Mouse (Mus musculus) urinary bladder, adult 18-20 months (tissue): ENCODE data around the gene Il10ra.
A peak's percentile ranks its signal among the peaks of the same experiment; 100 is the strongest.

Experiments
- DNase-seq, 2 experiments: peaks; one replicate each; pipeline ENCODE4 v3.0.0; 2022; ENCODE audit warnings: low spot score in 2 of 2, mixed read lengths in 2 of 2

The Il10ra gene

DNA sequence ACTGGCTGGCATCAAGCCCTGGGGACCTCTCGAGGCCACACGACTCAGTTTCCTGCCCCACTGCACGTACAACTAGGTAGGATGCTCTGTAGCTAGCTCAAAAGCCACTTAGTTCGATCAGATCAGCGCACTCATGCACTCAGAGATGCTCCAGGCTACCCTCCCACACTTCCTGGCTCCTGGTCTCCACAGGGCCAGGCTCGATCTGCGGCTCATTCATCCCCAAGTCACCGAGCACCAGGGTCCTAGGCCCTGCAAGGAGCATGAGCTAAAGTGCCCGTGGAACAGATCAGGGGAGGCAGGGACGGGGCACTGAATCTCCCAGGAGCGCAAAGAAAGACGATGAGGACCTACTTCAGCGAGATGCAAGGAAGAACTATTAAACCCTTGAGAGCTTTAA, 9.9 kb downstream of the Il10ra start:
- DNase-seq: no peak

DNA sequence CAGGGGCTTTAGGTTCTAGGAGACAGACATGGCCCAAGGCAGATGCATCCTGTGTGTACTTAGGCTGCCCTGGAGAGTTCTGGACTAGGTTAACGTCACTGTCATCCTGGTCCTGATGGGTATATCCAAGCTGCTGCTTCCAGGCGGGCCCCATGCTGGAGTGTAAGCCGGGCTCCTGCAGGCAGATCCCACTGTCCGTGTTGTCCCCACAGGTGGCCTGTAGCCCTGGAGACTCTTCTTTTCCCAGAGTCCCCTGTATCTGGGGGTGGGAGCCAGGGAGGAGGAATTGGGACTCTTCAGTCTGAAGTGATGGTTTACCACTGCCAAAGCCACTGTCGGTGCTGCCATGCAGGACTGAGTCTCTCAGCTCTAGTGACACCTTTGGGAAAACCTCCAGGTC, 13.0 kb downstream of the Il10ra start:
- DNase-seq: no peak

DNA sequence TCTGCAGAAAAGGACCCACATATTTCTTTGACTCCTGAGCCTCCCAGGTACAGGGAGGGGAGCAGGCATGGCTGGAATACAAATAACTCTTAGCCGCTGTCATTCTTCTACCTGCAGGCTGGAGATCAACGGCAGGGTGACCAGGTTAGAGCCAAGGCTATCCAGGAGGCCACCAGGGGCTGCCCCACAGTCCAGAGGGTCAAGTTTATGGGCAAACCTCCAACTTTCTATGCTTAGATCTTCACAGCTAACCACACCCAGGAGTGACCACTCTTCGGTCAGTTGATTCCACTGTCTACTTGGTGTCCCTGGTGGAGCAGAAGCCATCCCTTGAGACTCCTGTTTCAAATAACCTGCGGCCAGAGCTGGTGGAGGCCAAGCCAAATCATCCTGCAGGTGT, 13.5 kb downstream of the Il10ra start:
- no peak for DNase-seq

DNA sequence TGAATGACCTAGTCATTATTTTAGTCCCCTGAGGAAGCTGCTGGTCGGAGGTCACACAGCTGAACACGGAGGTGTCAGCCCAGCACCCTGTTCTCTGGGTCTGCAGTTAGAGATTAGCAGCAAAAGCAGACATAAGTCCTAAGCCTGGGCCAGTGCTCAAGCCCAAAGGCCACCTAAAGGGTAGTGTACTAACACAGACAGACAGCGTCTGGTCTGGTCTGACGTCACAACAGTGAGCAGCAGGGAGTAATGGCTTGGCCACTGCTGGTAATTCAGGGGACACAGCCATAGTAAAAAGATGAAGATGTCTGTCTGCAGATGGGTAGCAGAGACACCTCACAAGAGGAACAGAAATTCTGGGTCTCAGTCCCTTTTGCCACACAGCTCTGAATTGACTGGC, 14.3 kb downstream of the Il10ra start:
- no peak for DNase-seq

DNA sequence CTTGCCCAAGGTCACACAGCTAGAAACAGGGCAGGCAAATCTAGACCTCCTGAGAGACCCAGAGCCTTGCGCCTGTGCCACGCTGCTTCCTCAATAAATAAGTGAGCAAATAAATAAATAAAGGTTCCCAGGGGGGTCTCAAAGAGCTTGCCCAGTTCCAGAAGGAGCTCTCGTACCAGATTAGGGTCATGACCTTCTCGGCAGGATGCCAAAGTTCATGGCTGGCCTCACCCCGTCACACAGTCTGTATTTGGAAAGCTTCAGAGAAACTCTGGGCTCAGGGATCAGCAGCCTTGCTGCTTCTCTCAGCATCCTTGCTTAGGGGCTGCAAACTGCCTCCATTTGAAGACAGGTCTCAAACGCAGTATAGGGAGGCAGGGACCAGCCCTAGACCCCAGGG, 14.9 kb downstream of the Il10ra start:
- no peak for DNase-seq

DNA sequence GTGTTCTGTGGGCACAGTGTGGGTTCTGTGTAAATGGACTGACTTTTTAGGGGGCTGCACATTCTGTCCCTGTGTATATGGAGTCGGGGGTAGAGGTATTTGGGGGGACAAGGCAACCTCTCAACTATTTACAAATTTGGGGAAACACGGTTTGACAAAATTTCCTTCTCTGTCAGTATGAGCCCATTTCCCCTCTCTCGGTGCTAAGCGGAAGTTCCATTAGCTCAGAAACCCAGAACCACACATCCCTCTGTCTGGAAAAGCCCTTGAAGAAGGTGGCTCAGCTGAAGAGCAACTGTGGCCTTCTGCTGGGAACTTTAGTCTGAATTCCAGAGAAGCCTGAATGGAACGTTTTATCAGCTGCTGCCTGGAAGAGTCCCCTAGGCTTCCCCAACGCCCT, 16.6 kb downstream of the Il10ra start:
- DNase-seq: no peak

DNA sequence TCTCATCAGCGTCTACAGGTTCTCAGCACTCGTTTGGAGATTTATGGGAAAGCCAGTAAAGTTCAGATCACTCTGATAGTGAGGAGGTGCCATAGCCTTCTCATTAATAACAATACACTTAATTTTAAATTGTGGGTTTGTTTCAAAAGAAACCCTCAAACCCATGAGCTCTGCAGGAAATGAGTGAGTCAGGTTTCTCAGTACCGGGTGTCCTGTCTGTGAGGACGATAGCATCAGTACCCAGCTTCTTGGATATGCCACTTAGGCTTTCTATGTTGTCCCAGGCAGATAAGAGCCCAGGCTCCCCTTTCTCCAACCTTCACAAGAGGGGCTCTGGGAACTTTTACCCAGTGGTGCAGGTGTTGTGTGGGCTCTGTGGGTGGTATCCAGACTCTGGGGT, 17.0 kb downstream of the Il10ra start:
- no peak for DNase-seq

DNA sequence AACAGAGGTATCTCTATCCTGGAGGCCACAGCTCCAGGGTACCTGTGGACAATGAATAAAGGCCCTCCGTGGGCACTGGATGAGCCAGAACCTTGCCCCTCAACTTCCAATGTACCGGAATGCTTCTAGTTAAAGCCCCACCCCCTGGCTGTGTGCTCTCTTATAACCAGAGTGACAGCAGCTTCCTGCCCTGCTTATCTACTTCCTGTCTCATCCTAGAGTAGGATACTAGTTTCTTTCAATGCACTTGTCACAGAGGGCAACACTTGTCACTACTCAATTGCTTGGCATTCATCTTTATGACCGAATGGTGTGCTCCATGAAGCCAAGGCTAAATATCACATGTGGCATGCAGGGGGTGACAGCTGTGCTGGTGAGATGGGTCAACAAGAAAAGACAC, 17.7 kb downstream of the Il10ra start:
- DNase-seq: no peak

DNA sequence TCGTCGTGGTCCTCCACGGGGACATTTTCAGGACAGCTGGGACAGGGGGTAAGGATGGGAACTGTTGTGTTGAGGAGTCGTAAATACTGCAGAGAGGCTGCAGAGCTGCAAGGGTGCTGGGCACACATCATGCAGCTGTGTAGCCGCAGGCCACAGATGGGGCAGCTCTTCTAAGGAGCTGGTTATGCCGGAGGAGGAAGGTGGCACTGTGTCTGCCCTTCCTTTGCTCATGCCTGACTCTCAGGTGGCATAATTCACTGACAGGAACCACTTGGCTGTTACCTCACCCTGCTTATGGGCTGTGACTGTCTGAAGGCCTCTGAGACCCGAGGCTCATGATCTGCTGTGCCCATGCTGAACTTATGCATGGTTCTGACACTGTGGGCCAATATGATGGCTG, 18.6 kb downstream of the Il10ra start:
- no peak for DNase-seq

DNA sequence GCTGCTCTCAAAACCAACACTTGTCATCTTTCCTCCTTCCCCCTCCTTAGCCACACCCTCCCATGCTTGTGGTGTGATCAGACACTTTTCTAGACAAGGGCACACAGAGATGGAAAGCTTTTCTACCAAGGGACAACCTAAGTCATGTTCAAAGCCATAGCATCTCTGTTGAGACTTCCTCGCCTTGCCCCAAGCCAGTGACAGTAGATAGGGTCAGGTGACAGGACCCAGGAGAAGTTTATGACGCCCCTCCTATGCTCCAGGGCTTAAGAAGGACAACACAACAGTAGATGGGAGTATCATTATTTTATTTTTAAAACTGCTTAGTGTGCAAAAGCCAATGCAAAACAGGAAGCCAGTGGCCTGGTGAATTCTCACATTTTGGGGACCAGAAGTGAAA, 21.4 kb downstream of the Il10ra start:
- DNase-seq: no peak

DNA sequence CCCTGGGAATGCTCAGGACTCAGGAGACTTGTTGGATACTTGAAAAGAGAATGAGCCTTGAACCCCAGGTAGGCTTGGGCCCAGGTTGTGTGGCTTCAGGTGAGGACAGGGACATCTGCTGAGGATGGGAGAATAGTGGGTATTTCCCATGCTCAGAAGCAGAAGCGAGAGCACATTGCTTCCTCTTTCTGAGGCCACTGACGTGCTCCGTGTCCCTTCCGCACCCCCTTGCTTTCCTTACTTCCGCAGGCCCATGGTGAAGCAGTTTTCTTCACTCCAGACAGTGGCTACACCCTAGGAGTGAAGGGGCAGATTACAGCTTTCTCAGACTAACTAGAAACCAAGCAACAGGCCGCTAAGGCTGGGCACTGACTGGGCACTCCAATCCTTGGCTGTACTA, 22.9 kb downstream of the Il10ra start:
- no peak for DNase-seq

DNA sequence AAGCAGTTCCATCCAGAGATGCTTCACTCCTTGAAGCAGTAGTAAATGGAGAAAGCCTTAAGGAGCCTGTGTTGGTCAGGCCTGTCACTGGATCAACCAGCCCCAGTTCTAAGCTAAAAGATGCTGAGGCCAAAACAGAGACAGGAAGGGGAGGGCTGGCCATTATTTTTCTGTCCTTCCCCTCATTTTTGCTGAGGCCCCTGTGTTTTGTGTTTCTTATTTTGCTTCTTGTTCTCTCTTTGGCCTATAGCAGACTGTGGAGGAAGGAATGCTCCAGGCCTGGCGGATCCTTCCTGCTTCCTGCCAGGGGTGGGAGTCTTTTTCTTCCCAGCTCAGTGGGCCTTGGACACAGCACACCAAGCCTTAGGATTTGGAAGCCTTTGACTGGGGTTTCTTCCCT, 23.5 kb downstream of the Il10ra start:
- DNase-seq: no peak

DNA sequence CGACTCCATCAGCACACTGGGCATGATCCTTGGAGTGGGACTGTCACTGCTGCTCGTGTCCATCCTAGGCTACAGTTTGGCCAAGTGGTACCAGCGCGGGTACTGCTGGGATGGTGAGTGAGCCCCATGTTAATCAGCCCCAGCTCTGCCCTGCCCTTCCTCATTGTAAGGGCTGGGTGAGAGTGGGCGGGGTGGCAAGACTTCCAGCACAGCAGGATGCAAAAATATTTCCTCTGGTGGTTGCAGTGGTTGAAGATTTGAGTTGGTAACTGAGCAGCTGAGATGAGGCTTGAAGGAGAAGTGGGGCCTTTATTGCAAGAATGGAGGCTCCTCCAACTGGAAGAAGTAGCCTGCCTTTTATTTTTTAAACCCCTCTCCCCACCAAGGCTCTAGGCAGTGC, 27.6 kb downstream of the Il10ra start:
- no peak for DNase-seq

DNA sequence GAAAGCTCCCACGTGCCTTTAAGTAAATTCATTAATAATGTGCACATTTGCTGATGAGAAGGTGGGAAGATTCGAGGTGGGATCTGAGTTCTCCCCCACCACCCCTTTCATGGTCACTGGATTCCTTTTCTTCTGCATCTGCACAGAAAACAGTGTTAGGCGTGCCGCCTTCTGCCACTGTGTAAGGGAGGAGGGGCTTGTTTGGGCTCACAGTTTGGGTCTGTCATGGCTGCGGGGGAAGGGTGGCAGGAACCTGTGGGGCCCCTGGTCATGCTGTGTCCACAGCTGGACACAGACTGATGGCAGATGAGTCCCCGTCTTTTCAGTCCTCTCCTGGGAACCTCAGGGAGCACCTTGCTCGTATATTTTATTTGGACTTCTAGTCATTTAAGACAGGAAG, 32.2 kb downstream of the Il10ra start:
- no peak for DNase-seq

DNA sequence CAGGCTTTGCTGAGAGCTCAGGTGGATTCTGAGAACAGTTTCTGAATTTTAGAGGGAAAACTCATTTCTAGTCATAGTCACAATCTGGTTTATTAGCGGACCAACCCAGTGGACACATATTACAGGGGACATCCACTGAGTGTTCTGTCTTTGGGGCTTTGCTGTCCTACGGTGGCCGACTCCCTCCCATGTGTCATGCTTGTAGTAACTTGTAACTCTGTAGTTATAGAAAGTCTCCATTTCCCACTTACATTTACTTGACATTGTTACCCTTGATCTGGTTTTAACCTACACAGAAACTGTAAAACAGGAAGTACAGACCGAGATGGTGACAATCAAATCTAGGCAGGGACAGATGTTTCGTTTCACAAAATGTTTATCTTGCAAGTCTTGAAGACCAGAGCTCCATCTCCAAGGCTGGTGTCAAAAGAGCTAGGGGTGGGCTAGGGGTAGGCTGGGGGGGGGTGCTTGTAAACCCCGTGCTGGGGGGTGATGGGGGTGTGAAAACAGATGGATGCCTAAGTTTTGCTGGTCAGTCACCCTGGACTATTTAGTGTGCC, 33.2 kb downstream of the Il10ra start:
- DNase-seq: no peak

DNA sequence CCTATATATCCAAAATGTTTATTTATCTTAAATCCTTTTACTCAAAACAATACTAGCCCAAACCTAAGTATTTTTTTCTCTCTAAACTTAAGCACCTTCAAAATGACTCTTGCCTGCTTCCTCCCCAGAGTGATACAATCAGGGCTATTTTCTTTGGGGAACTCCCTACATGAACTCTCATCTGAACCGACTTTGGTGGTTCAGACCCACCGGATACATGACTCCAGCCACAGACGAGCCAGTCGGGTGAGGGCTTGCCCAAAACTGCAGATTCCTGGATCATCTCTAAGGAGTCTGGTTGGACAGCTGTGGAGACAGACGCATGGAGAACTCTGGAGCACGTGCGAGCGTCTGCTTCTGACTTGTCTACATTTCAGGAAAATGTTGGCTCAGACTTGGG, 39.6 kb downstream of the Il10ra start:
- DNase-seq: no peak

DNA sequence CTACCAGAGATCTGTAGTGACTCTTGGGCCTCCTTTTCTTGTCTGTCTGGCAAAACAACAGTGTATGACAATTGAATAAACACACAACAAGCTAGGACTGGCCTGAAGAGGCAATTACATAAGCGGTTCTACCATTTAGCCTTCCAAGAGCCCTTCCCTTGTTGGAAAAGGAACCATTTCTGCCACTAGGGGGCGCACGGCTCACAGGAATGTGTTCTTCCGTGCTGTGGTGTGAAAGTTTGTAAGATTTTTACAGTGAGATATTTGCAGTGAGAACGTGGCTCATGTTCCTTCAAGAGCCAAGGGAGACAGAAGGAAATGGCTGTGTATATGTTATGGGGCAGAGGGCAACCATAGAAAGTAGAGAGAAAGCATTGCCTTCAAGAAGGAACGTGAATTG, 47.4 kb downstream of the Il10ra start:
- peak; percentile 81 to 85 for DNase-seq

DNA sequence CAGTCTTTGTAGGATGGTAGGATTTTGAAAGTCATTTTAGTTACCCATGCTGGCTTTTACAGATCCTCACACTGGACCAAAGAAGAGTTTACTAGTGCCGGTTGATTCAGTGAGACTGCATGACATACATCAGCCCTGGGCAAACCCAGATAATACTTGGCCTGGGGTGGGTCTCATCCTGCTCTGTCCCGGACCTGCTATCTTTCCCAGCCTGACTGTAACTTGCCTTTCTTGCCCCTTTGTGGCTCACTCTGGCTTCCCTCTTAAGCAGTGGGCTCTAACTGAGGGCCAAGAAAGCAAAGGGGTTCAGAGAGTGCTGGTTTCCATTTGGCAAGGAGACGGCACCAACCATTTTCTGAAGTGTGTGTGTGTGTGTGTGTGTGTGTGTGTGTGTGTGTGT, 49.3 kb downstream of the Il10ra start:
- no peak for DNase-seq

DNA sequence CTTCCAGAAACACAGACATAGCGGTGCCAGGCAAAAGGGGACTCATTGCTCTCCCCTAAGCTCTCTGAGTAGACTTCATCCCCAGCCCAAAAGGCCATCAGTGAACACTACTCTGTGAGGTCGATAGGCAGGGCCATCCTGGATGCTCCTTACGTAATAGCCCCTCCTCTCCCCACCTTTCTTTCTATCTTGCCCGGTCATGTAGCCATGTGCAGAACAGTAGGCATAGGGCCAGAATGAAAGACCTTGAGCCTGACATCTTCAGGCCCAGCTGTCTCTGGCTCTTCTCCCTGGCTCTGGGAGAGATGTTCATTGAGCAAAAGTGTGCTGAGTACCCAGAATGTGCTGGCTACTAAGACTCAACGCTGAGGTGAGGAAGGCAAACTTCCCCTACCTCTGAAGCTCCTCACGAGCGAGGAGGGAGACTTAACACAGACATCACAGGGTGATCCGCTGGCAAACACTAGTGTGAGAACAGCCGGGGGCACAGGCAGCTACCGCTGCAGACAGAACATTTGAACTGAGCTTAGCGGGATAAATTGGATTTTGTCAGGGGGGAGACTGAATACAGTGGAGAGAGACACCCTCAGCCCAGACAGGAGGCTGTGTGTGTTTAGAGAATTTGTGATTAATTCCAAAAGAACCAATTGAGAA, 53.3 kb downstream of the Il10ra start:
- no peak for DNase-seq

DNA sequence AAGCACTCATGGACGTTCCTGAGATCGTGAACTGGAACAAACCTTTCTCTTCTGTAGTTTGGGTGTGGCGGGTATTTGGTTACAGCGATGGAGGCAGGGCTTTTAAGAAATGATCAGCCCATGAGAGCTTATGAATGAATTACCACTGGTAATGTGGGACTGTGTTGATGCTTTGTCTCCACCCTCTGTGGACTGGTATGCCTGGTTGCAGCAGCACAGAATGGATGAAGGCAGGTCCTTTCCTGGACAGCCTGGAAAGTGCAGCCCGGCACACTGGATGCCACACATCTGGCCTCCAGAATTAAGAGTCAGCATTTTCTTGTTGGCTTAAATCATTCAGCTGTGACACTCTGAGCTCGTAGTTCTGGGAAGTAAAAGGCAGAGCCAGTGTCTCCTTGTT, 56.9 kb downstream of the Il10ra start:
- no peak for DNase-seq

DNA sequence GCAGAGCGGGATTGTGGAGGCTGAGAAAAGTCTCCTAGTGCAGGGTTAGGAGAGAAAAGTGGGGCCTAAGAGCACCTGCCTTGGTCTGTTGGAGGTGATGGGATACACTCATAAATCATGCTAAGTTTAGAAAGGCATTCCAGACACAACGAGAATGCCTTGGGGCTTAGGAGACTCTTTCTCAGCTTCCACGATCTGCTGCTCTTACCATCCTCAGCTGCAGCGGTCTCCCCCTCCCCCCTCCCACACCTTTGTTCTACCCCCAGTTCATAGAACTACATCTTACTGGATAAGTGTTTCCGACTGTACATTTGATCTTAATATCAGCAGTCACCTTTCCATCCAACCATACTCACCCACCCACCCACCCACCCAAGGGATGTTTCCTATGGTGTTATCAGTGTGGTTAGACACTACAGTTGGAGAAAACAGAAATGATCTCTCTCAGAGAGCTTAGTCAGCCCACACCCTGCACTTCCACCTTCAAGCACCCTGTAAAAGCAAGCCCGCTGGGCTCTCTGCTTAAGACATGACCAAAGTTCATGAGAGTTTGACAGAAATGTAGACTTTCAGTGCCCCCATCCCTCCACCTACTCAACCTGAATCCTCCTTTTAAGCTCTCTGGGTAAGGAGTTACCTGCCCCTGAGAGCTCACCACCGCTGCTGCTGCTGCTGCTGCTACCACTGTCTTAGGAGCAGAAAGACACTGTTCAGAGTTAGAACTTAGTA, 61.8 kb downstream of the Il10ra start:
- no peak for DNase-seq

DNA sequence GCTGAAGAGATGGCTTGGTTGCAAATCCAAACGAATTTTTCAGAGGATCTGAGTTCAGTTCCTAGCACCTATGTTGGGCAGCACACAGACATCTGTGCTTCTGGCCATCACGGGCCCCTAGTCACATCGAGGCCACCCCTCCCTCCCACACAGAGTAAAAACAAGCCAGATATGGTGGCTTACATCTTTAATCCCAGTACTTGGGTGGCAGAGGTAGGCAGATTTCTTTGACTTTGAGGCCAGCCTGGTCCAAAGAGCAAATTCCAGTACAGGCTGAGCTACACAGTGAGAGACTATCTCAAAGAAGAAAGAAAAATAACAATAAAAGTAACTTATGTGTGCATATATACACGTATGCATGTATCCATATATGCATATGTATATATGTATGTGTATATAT, 62.8 kb downstream of the Il10ra start:
- no peak for DNase-seq

DNA sequence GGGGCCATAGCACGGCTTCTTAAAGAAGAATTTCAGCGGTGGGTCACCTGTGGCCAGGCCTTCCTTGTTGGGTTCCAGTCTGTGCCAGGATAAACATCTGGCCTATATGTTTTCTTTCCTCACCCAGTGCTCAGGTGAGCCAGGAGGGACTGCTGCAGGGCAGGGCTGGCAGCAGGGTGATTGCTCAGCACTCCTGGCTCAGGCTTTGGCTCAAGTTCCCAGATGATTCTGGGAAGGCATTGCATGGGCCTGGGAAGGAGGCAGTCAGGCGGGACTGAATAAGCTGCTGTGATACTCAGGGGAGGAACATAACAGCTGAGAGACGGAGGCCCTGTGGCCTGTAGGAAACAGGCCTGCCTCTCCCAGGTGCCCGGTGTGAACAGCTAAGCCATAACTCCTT, 63.8 kb downstream of the Il10ra start:
- no peak for DNase-seq
